Mouse (Mus musculus) cortical plate, adult 2 months (tissue): ENCODE data around the gene Rad9a.

Experiments used
- CTCF ChIP-seq: fragments of 200-500 bp; IDR thresholded peaks from 2 replicates; pipeline ENCODE4 v1.5.1; 2011; ENCODE audit warnings: mild to moderate bottlenecking, control low read depth, low read length; ENCODE audit not compliant: insufficient read depth; ENCODE audit errors: extremely low read depth
- POLR2A ChIP-seq: fragments of 200-500 bp; IDR thresholded peaks from 2 replicates; pipeline ENCODE4 v1.6.1; 2011; ENCODE audit warnings: mild to moderate bottlenecking, low read length, control low read depth; ENCODE audit not compliant: insufficient read depth; ENCODE audit errors: extremely low read depth

DNA sequence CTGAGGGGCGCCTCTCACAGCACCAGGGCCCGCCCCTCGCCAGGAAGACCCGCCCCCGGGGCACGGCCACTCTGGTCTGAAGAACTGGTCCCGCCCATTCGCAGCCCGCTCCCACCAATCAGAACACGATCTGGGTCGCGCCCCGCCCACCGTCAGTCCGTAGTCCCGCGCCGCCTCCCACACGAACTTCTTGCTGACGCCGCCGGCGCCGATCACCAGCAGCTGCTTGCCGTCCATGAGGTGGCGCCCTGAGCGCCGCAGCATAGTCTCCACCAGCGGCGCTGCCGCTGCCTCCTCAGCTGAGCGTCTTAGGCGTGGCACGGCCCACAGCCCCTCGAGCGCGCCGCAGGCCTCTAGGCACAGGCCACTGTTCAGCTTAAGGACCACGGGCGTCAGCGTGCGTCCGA lies 32.1 kb downstream of the Rad9a start:
- TF ChIP-seq CTCF, result peak; percentile 60
- TF ChIP-seq POLR2A, result peak; percentile 89
